Mouse (Mus musculus) intestine, postnatal 0 days (tissue): Measurements from ENCODE around the gene Mkrn3. TPM values are rescaled to one million over a fixed set of nuclear protein-coding genes. Genes with fewer than 3 reads are reported as not detected.

Experiments used
- ATAC-seq: fragments of 200-750 bp; cut with Nextera tagmentation; 2 replicates; pipeline ENCODE4 v1.8.0; 2017; ENCODE audit warnings: mild to moderate bottlenecking, moderate TSS enrichment, moderate library complexity
- H3K27ac ChIP-seq: fragments of 300-500 bp; sonication (generic); 2 replicates; pipeline ENCODE4 v1.5.1; 2014; ENCODE audit warnings: mild to moderate bottlenecking, low read depth, low read length, moderate library complexity
- H3K27me3 ChIP-seq: fragments of 300-500 bp; sonication (generic); replicated peaks from 2 replicates; pipeline ENCODE4 v1.6.1; 2014; ENCODE audit warnings: low read length, mixed read lengths; ENCODE audit not compliant: control insufficient read depth, insufficient read depth
- H3K36me3 ChIP-seq: fragments of 300-500 bp; sonication (generic); 2 replicates; pipeline ENCODE4 v1.6.1; 2014; ENCODE audit warnings: mild to moderate bottlenecking, moderate library complexity; ENCODE audit not compliant: control insufficient read depth, insufficient read depth
- H3K4me1 ChIP-seq: fragments of 300-500 bp; sonication (generic); replicated peaks from 2 replicates; pipeline ENCODE4 v1.6.1; 2014; ENCODE audit warnings: antibody characterized with exemption, low read length, mixed read lengths; ENCODE audit not compliant: control insufficient read depth, insufficient read depth
- H3K4me2 ChIP-seq: fragments of 300-500 bp; sonication (generic); replicated peaks from 2 replicates; pipeline ENCODE4 v1.6.1; 2014; ENCODE audit warnings: low read depth, mild to moderate bottlenecking, moderate library complexity
- H3K4me3 ChIP-seq: fragments of 300-500 bp; sonication (generic); 2 replicates; pipeline ENCODE4 v1.5.1; 2014; ENCODE audit warnings: low read depth, low read length
- H3K9ac ChIP-seq: fragments of 300-500 bp; sonication (generic); 2 replicates; pipeline ENCODE4 v1.6.1; 2014; ENCODE audit warnings: mild to moderate bottlenecking, low read depth, low read length
- H3K9me3 ChIP-seq: fragments of 300-500 bp; sonication (generic); 2 replicates; pipeline ENCODE4 v1.6.1; 2016; ENCODE audit warnings: mixed run types; ENCODE audit not compliant: control insufficient read depth
- CTCF ChIP-seq: sonication (generic); IDR thresholded peaks from 2 replicates; pipeline ENCODE4 v1.5.1; 2016; ENCODE audit warnings: low read depth, mild to moderate bottlenecking, control low read depth, antibody characterized with exemption, moderate library complexity
- WGBS: fragments of 180-500 bp; shearing (Covaris S2); extraction: QIAGEN DNeasy Blood & Tissue Kit; methylation state at CpG from one replicate; pipeline ENCODE4 v1.1.7; 2014; 5-methylcytosine and 5-hydroxymethylcytosine counted together
- polyA plus RNA-seq: library from polyadenylated mRNA; unstranded; fragments of >200 nt; fragmentation: Nextera tagmentation; extraction: Ambion mirVana; gene quantifications from 2 replicates; pipeline ENCODE4 v1.2.1, GENCODE M21; 2015

The Mkrn3 gene
- polyA plus RNA-seq, 1 experiment from 2014 or later, result 1.6 TPM

DNA sequence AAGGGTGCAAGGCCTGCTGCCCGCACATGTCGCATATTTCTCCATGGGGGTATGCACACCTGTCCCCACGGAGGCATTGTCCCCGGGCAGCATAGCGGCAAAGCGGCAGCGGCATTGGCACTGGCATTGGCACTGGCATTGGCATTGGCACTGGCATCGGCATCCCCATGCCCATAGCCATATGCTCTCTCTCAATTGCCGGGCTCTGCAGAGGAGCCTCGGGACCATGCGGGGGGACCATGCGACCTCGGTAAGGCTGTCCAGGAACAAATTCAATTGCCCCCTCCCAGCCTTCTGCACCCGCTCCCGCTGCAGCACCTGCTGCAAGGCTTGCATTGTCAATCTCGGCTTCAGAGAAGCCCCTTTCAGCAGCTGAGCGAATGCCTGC is 840 bp downstream of the Mkrn3 start:
- Histone ChIP-seq H3K27me3 (no peaks in the 10 kb centered on the region), H3K4me2 (peak overlapping the region; percentile 80), H3K27ac (no peak overlapping the region), H3K4me3 (peak overlapping the region; percentile 70), H3K9me3 (no peaks in the 10 kb centered on the region), H3K36me3 (no peaks in the 10 kb centered on the region), H3K4me1 (no peaks in the 10 kb centered on the region), H3K9ac (peak overlapping the region; percentile 67; the same call in 1 of the 2 replicates)
- ATAC-seq, result no peak
- 62% methylated on average over 17 of the region's 17 CpGs for WGBS
- no peak for TF ChIP-seq CTCF

DNA sequence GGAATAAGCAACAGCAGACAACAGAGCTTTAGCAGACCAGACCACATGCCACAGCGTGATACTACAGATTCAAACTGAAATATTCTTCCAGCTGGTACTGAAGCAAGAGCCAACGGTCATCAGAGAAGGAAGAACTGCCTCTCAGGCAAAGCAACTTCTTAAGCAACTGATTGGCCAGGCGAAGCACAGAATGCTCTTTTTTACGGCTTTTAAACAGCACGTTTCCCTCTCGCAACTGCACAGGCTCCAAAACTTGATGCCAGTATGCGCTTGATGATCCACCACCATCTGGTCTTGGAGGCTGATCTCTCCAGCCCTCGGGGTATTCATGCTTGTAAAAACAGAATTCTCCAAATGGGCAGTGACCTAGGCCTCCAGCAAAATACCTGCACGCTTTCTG is 1.6 kb downstream of the Mkrn3 start:
- ATAC-seq, result no peak
- Histone ChIP-seq H3K9ac (no peak overlapping the region), H3K36me3 (no peaks in the 10 kb centered on the region), H3K27me3 (no peaks in the 10 kb centered on the region), H3K4me1 (no peaks in the 10 kb centered on the region), H3K4me3 (no peak overlapping the region), H3K4me2 (no peak overlapping the region), H3K9me3 (no peaks in the 10 kb centered on the region), H3K27ac (no peak overlapping the region)
- 84% methylated on average over 9 of the region's 9 CpGs for WGBS
- TF ChIP-seq CTCF, result no peak

DNA sequence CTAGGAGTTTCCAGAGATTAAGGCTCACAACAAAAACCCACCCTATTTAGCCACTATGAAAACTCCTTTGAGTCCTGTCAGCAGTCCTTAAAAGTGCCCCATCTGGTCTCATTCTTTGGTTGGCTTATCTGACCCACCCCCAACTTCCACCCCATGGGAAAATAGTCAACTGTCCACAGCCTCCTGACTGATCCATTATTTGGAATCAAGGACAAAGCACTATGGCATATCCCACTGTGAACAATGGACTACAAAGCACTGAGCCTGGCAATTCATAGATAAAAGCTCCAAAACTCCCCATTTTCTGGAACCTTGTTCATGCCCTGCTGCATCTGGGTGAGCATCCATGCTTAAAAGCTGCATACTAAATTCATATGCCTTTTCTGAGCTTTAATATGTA is 3.8 kb downstream of the Mkrn3 start:
- no peak overlapping the region for H3K27ac ChIP-seq
- no peaks in the 10 kb centered on the region for H3K36me3 ChIP-seq
- no peaks in the 10 kb centered on the region for H3K4me1 ChIP-seq
- no peaks in the 10 kb centered on the region for H3K27me3 ChIP-seq
- H3K4me2 ChIP-seq, result no peak overlapping the region
- ATAC-seq, result no peak
- TF ChIP-seq CTCF, result no peak
- no peaks in the 10 kb centered on the region for H3K9me3 ChIP-seq
- no peak overlapping the region for H3K9ac ChIP-seq
- H3K4me3 ChIP-seq, result no peak overlapping the region

DNA sequence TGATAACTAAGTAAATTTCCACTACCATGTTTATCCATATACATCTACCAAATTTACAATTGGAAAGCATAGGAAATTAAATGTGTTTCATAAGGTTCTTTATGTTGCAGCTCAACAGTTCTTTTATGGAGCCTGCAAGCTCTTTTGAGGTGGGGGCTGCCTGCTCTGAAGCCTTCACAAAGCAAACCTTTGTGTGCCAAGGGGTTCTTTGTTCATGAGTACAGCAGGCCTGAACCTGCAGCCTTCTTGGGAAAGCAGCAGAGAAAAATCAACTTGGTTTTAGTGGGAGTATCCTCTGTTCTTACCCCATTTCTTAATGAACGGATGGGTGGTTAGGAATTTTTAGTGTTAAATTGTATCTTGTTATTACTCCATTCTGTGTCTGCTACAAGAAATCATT is 4.7 kb downstream of the Mkrn3 start:
- no peak for ATAC-seq
- 78% methylated on average over 1 of the region's 1 CpGs for WGBS
- no peak overlapping the region for H3K4me2 ChIP-seq
- no peaks in the 10 kb centered on the region for H3K9me3 ChIP-seq
- H3K4me3 ChIP-seq, result no peak overlapping the region
- no peak overlapping the region for H3K9ac ChIP-seq
- no peaks in the 10 kb centered on the region for H3K36me3 ChIP-seq
- no peaks in the 10 kb centered on the region for H3K4me1 ChIP-seq
- H3K27ac ChIP-seq, result no peak overlapping the region
- no peaks in the 10 kb centered on the region for H3K27me3 ChIP-seq
- no peak for TF ChIP-seq CTCF

DNA sequence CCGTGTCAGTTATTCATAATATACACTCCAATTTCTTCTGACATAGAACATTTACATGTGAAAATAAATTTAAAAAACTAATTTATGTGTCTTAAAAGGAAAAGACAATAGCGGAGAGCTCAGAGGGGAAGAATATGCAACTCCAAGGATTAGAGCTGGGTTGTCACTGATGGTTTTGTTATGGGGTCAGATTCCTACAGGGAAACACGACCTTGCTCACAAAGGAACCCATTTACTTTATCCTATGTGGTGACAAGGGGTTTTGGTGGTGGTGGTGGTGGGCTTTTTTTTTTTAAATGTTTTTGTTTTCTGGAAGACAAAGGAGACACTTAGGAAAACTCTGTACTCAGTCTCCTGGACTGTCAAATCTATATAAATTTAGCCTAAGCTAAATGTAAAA is 12.1 kb downstream of the Mkrn3 start:
- Histone ChIP-seq H3K4me1 (no peaks in the 10 kb centered on the region), H3K27ac (no peak overlapping the region), H3K4me2 (no peak overlapping the region), H3K36me3 (no peaks in the 10 kb centered on the region), H3K9ac (no peak overlapping the region), H3K4me3 (no peak overlapping the region), H3K9me3 (no peaks in the 10 kb centered on the region), H3K27me3 (no peaks in the 10 kb centered on the region)
- WGBS, result 59% methylated on average over 3 of the region's 3 CpGs
- TF ChIP-seq CTCF, result no peak
- ATAC-seq, result no peak

DNA sequence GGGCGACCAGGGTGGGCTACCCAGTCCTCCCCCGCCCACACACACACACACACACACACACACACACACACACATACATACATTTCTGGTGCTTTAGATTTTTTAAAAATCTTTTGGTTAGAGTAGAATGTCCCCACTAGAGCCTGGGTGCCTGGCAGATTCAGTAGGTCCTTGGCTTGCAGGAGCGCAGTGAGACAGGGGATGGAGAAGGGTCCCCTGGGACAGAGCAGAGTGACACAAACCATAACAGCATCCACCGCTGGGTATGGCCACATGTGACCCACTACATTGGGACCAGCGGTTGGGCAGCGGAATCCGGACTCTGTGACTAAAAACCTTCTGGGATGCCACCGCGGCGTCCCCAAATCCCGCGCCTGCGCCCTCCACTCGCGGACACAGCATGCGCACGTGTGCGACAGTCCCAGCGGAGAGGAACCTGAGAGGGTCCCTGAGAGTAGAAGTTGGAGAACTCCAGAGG is 13.3 kb downstream of the Mkrn3 start:
- Histone ChIP-seq H3K4me1 (no peaks in the 10 kb centered on the region), H3K36me3 (no peaks in the 10 kb centered on the region), H3K4me2 (no peak overlapping the region), H3K27ac (no peak overlapping the region), H3K27me3 (no peaks in the 10 kb centered on the region), H3K9me3 (no peaks in the 10 kb centered on the region), H3K4me3 (no peak overlapping the region), H3K9ac (no peak overlapping the region)
- WGBS, result 51% methylated on average over 19 of the region's 19 CpGs
- TF ChIP-seq CTCF, result no peak
- ATAC-seq, result no peak

DNA sequence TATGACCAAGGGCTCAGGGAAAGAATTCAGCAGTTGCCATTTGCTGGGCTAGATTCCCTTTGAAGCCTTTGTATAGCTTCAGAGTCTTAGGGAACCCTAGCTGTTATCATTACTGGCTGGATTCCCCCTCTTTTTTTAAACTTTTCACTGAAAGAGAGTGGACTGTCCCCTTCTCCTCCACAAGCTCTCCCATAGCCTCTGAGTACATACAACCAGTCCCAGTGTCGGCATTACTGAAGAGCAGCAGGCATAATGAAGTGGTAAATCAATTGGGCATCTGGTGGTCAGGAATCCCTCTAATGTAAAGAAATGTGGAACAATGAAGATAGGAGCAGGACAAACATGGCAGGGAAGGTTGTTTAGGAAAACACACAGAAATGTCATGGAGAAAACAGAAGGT is 27.7 kb downstream of the Mkrn3 start:
- Histone ChIP-seq H3K4me1 (no peaks in the 10 kb centered on the region), H3K4me2 (no peak overlapping the region), H3K9me3 (no peaks in the 10 kb centered on the region), H3K36me3 (no peaks in the 10 kb centered on the region), H3K9ac (no peak overlapping the region), H3K4me3 (no peak overlapping the region), H3K27ac (no peak overlapping the region), H3K27me3 (no peaks in the 10 kb centered on the region)
- 43% methylated on average over 1 of the region's 1 CpGs for WGBS
- no peak for TF ChIP-seq CTCF
- ATAC-seq, result no peak
